Mouse (Mus musculus): ENCODE measurements around the gene Gm20767.
"Not testable (repeated sequence)": the region's sequence is repeated elsewhere in the genome, so short reads cannot be mapped to it uniquely, and the experiment has no call there.

DNA sequence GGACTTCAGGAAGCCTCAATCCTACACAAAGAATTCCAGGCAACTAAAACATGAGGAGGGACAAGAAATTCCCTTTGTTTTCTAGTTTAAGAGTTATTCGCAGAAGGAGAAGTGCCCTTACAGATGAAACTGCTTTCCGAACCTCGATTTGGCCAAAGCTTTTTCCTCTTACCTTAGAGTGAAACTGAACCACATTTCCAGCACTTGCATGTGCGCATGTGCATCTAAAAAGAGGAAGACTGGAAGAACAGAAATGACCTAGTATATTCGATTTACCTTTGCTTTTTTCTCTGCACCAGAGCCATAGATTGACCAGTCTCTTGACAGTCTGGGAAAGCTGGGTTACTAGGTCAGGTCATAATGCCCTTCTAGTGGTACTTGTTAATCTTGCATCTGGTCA is 33.5 kb upstream of the Gm20767 start:
- not testable (repeated sequence) for TF ChIP-seq POLR2A (IDR thresholded peaks at IDR 0.05; ENCODE audit: insufficient read depth, low read length); CTCF (IDR thresholded peaks at IDR 0.05; ENCODE audit: low read depth, low read length); EP300 (IDR thresholded peaks at IDR 0.05; ENCODE audit: insufficient read depth, low read depth, low read length)
